Comparison of ENCODE assay signal across 18 mouse cellular contexts in genomic region chr6:55944709-55945108, GRCm38 (mm10).
"Had no signal": no experiment of that assay in that cellular context is flagged by ENCODE, and none has a peak within 500 bp of the region (broad histone marks: within the 10 kb centered on the region; RNA-seq: fewer than 3 reads in every experiment).

No protein-coding gene starts in this region.

- H3K4me1 ChIP-seq: midbrain, embryonic 10.5 days; midbrain, embryonic 12.5 days; neural tube, embryonic 13.5 days; neural tube, embryonic 15.5 days had no signal

- H3K4me3 ChIP-seq: midbrain, embryonic 10.5 days; midbrain, embryonic 12.5 days; myocyte; neural tube, embryonic 13.5 days; neural tube, embryonic 15.5 days had no signal

- H3K27me3 ChIP-seq: midbrain, embryonic 12.5 days; neural tube, embryonic 13.5 days; neural tube, embryonic 15.5 days had no signal

- H3K27ac ChIP-seq: midbrain, embryonic 10.5 days; midbrain, embryonic 12.5 days; neural tube, embryonic 13.5 days; neural tube, embryonic 15.5 days had no signal

- H3K9me3 ChIP-seq: midbrain, embryonic 10.5 days; midbrain, embryonic 12.5 days; neural tube, embryonic 13.5 days; neural tube, embryonic 15.5 days had no signal

- DNase-seq: lung, adult 18-20 months; lung, embryonic 14.5 days; lung, postnatal 10 days; lung, postnatal 4 days; midbrain, embryonic 14.5 days; retina, postnatal 1 day; right cerebral cortex, adult 18-20 months; right cerebral cortex, postnatal 25 days; right cerebral cortex, postnatal 4 days; spleen, adult 18-20 months; thymus, adult 2 months; thymus, postnatal 36 days had no signal

- H3K9ac ChIP-seq: lung, embryonic 14.5 days; midbrain, embryonic 12.5 days; neural tube, embryonic 13.5 days; neural tube, embryonic 15.5 days had no signal

- H3K4me2 ChIP-seq: lung, embryonic 14.5 days; midbrain, embryonic 12.5 days; neural tube, embryonic 13.5 days; neural tube, embryonic 15.5 days had no signal

- ATAC-seq: midbrain, embryonic 16.5 days had no signal

- H3K36me3 ChIP-seq: midbrain, embryonic 10.5 days; midbrain, embryonic 12.5 days; neural tube, embryonic 13.5 days; neural tube, embryonic 15.5 days had no signal
